In the genomic region with DNA sequence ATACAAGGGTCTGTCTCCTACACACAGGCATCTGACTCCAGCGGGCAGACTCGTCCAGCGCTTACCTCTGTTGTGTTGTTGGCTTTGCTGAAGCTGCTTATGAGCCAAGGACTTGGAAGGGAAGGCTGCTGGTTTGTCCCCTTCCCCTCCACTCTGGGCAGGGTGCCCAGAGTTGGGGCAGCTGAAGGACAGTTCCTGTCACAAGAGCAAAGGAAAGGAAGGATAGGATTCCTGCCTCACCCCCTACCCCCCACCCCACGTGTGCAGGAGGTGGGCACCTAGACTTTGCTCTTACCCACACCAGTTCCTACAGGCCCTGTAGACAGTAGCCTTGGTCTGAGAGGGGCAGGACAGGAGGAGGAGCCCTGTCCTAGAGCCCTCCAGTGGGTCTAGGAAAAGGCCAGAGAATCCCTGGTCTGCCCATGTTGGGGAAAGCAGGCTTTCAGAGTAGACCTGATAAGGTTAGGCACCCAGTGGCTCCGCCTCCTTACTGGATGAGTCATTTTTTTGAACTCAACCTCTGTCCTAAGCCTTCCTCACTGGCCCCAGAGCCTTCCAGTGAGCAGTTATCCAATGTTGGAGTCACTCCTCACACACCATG, we compare ENCODE assay signal across 17 mouse cellular contexts. TPM values are rescaled to one million over a fixed set of nuclear protein-coding genes. Genes with fewer than 3 reads are reported as not detected.
DNase-seq lines count a peak whose midpoint lies in the region; ATAC-seq and TF ChIP-seq lines count a peak whose summit lies in the region.
"Had no signal": no experiment of that assay in that cellular context is flagged by ENCODE, and none has a peak within 500 bp of the region (broad histone marks: within the 10 kb centered on the region; RNA-seq: fewer than 3 reads in every experiment).

No protein-coding gene starts in this region.

- H3K27me3 ChIP-seq in heart, embryonic 12.5 days (replicated peaks) = peaks cover 38% of the 10 kb centered on the region
- no peaks in the 10 kb centered on the region for H3K27me3 ChIP-seq in midbrain, postnatal 0 days (ENCODE audit: insufficient read depth, low read length)
- H3K27me3 ChIP-seq in midbrain, embryonic 10.5 days (ENCODE audit: low read depth, poor library complexity, severe bottlenecking) = peaks cover 28% of the 10 kb centered on the region
- peaks cover 22% of the 10 kb centered on the region for H3K27me3 ChIP-seq in forebrain, embryonic 13.5 days
- H3K27me3 ChIP-seq: forebrain, embryonic 15.5 days had no signal

- no peak overlapping the region for H3K4me3 ChIP-seq in heart, embryonic 12.5 days
- no peak overlapping the region for H3K4me3 ChIP-seq in midbrain, postnatal 0 days (ENCODE audit: low read depth, low read length)
- H3K4me3 ChIP-seq in midbrain, embryonic 10.5 days = no peak overlapping the region
- no peak overlapping the region for H3K4me3 ChIP-seq in gastrocnemius, adult 2 months
- H3K4me3 ChIP-seq in forebrain, embryonic 13.5 days = no peak overlapping the region
- H3K4me3 ChIP-seq: embryonic facial prominence, embryonic 15.5 days; forebrain, embryonic 15.5 days; hindbrain, embryonic 13.5 days; liver, embryonic 12.5 days had no signal

- peak; percentile 71 to 78 for DNase-seq in heart, adult 18-20 months
- DNase-seq in midbrain, postnatal 0 days (ENCODE audit: low spot score) = peak; percentile 56
- no peak for DNase-seq in midbrain, embryonic 10.5 days (ENCODE audit: low spot score)
- peak; percentile 61 to 74 for DNase-seq in heart, adult 9 months (ENCODE audit: low spot score in 2 of 2)
- no peak for DNase-seq in gastrocnemius, adult 2 months
- DNase-seq: gastrocnemius, postnatal 10 days; kidney, adult 8-10 months; layer of hippocampus, adult 9-11 months; right cerebral cortex, postnatal 4 days; thymus, postnatal 25 days had no signal

- intact Hi-C loops in gastrocnemius, adult 2 months (cut with DNase I) = no loop called here

- peaks cover 6% of the 10 kb centered on the region for H3K4me1 ChIP-seq in heart, embryonic 12.5 days (replicated peaks)
- H3K4me1 ChIP-seq in midbrain, postnatal 0 days (ENCODE audit: insufficient read depth, low read length) = peaks cover 9% of the 10 kb centered on the region; the same call in 1 of the 2 replicates
- peaks cover 7% of the 10 kb centered on the region for H3K4me1 ChIP-seq in midbrain, embryonic 10.5 days
- peaks cover 10% of the 10 kb centered on the region for H3K4me1 ChIP-seq in forebrain, embryonic 13.5 days

- H3K27ac ChIP-seq in heart, embryonic 12.5 days (ENCODE audit: poor library complexity, severe bottlenecking) = no peak overlapping the region
- H3K27ac ChIP-seq in midbrain, postnatal 0 days (ENCODE audit: low read depth, low read length) = no peak overlapping the region
- H3K27ac ChIP-seq in midbrain, embryonic 10.5 days (replicated peaks) = no peak overlapping the region
- H3K27ac ChIP-seq in gastrocnemius, adult 2 months = no peak overlapping the region
- H3K27ac ChIP-seq in forebrain, embryonic 13.5 days = no peak overlapping the region
- H3K27ac ChIP-seq: embryonic facial prominence, embryonic 15.5 days; forebrain, embryonic 15.5 days; hindbrain, embryonic 13.5 days; liver, embryonic 12.5 days had no signal

- H3K9me3 ChIP-seq in heart, embryonic 12.5 days (replicated peaks) = no peaks in the 10 kb centered on the region
- H3K9me3 ChIP-seq in midbrain, postnatal 0 days (ENCODE audit: low read length) = no peaks in the 10 kb centered on the region
- H3K9me3 ChIP-seq in midbrain, embryonic 10.5 days (replicated peaks) = no peaks in the 10 kb centered on the region
- no peaks in the 10 kb centered on the region for H3K9me3 ChIP-seq in forebrain, embryonic 13.5 days (replicated peaks)
- H3K9me3 ChIP-seq: embryonic facial prominence, embryonic 15.5 days; forebrain, embryonic 15.5 days; hindbrain, embryonic 13.5 days; liver, embryonic 12.5 days had no signal

- TF ChIP-seq CTCF in midbrain, postnatal 0 days (IDR thresholded peaks at IDR 0.05) = no peak
- TF ChIP-seq CTCF in gastrocnemius, adult 2 months (IDR thresholded peaks at IDR 0.05) = no peak

- no peak overlapping the region for H3K4me2 ChIP-seq in heart, embryonic 12.5 days
- no peak overlapping the region for H3K4me2 ChIP-seq in midbrain, postnatal 0 days (ENCODE audit: low read depth, low read length, poor library complexity, severe bottlenecking)
- no peak overlapping the region for H3K4me2 ChIP-seq in forebrain, embryonic 13.5 days
- H3K4me2 ChIP-seq: embryonic facial prominence, embryonic 15.5 days; forebrain, embryonic 15.5 days; hindbrain, embryonic 13.5 days; liver, embryonic 12.5 days had no signal

- ATAC-seq in heart, embryonic 12.5 days (ENCODE audit: insufficient number of reproducible peaks, low FRiP score) = no peak
- no peak for ATAC-seq in midbrain, postnatal 0 days (ENCODE audit: low FRiP score)
- ATAC-seq in forebrain, embryonic 13.5 days = no peak
- ATAC-seq: forebrain, embryonic 15.5 days; liver, embryonic 12.5 days had no signal

- no peak overlapping the region for H3K9ac ChIP-seq in heart, embryonic 12.5 days
- H3K9ac ChIP-seq in midbrain, postnatal 0 days (replicated peaks; ENCODE audit: low read length, poor library complexity, severe bottlenecking) = no peak overlapping the region
- no peak overlapping the region for H3K9ac ChIP-seq in forebrain, embryonic 13.5 days
- H3K9ac ChIP-seq: embryonic facial prominence, embryonic 15.5 days; forebrain, embryonic 15.5 days; hindbrain, embryonic 13.5 days; liver, embryonic 12.5 days had no signal

- WGBS in heart, embryonic 12.5 days = 67% methylated on average over 5 of the region's 5 CpGs
- 66% methylated on average over 5 of the region's 5 CpGs for WGBS in midbrain, postnatal 0 days
- WGBS in midbrain, embryonic 10.5 days = 76% methylated on average over 5 of the region's 5 CpGs
- 76% methylated on average over 5 of the region's 5 CpGs for WGBS in forebrain, embryonic 13.5 days

- H3K36me3 ChIP-seq in heart, embryonic 12.5 days = no peaks in the 10 kb centered on the region
- no peaks in the 10 kb centered on the region for H3K36me3 ChIP-seq in midbrain, postnatal 0 days (ENCODE audit: insufficient read depth, low read length)
- H3K36me3 ChIP-seq in midbrain, embryonic 10.5 days = no peaks in the 10 kb centered on the region
- no peaks in the 10 kb centered on the region for H3K36me3 ChIP-seq in forebrain, embryonic 13.5 days (ENCODE audit: poor library complexity, severe bottlenecking)
- H3K36me3 ChIP-seq: embryonic facial prominence, embryonic 15.5 days; forebrain, embryonic 15.5 days; hindbrain, embryonic 13.5 days; liver, embryonic 12.5 days had no signal

RNA-seq across cellular contexts. Expression of a gene that starts 10.1 kb away (rescaled TPM):
- under 1 TPM; 0.08 to 0.12 TPM for total RNA-seq in heart, adult 18-20 months (2021)
- polyA plus RNA-seq in heart, embryonic 12.5 days (2016; fragmentation: Nextera tagmentation; extraction: Ambion mirVana) = not detected in 2 replicates
- total RNA-seq in midbrain, postnatal 0 days (2014; rRNA removed) = 25.4 and 30.1 TPM in 2 replicates
- polyA plus RNA-seq in midbrain, postnatal 0 days (2015; fragmentation: Nextera tagmentation; extraction: Ambion mirVana) = 10.2 and 10.7 TPM in 2 replicates
- polyA plus RNA-seq in midbrain, embryonic 10.5 days (2016; fragmentation: Nextera tagmentation; extraction: Ambion mirVana) = 0.14 and 0.75 TPM in 2 replicates
- not detected for total RNA-seq in gastrocnemius, adult 2 months (2021)
- polyA plus RNA-seq in forebrain, embryonic 13.5 days (2015; fragmentation: Nextera tagmentation; extraction: Ambion mirVana) = 1.6 and 2.2 TPM in 2 replicates
- total RNA-seq: megakaryocyte, adult 5-6 weeks had no signal
- polyA plus RNA-seq: liver, embryonic 12.5 days had no signal

RNA-seq across cellular contexts. Expression of a gene that starts 41.0 kb away (rescaled TPM):
- not detected for total RNA-seq in heart, adult 18-20 months (2021)
- polyA plus RNA-seq in heart, embryonic 12.5 days (2016; fragmentation: Nextera tagmentation; extraction: Ambion mirVana) = not detected in 2 replicates
- total RNA-seq in midbrain, postnatal 0 days (2014; rRNA removed) = 19.4 and 21.9 TPM in 2 replicates
- polyA plus RNA-seq in midbrain, postnatal 0 days (2015; fragmentation: Nextera tagmentation; extraction: Ambion mirVana) = 30.9 and 32.2 TPM in 2 replicates
- polyA plus RNA-seq in midbrain, embryonic 10.5 days (2016; fragmentation: Nextera tagmentation; extraction: Ambion mirVana) = 0.15 and 0.24 TPM in 2 replicates
- not detected for total RNA-seq in gastrocnemius, adult 2 months (2021)
- 2.3 and 2.7 TPM in 2 replicates for polyA plus RNA-seq in forebrain, embryonic 13.5 days (2015; fragmentation: Nextera tagmentation; extraction: Ambion mirVana)
- total RNA-seq: gastrocnemius, postnatal 10 days; megakaryocyte, adult 5-6 weeks had no signal
- polyA plus RNA-seq: liver, embryonic 12.5 days had no signal

Comparison
In these comparisons a context has a peak if more than half of its experiments do, and no peak if none do; other contexts are left out.
1. DNase-seq: peak in heart, adult 18-20 months (2 of 2), midbrain, postnatal 0 days (single experiment) and heart, adult 9 months (2 of 2); none in midbrain, embryonic 10.5 days (single experiment) and gastrocnemius, adult 2 months (single experiment).